Mouse (Mus musculus): ENCODE measurements at regions not wholly inside any gene's neighbourhood (a gene's known extent, or its start where the extent isn't known, plus 50 kb on each side); places are given as distances from the start of the nearest gene placed in this dataset.

- DNase-seq (ENCODE audit: low spot score in 2 of 2), result no peak
- intact Hi-C loops (cut with DNase I), result loop anchor here (10.0 kb wide), 1 partner anchor 141 kb away; no protein-coding TSS in a partner anchor
Measured at GRCm38 (mm10) chr17:75775518-75775917, 223.8 kb upstream of the Fam98a start.

GRCm38 (mm10) chr17:75772861-75773260 is 221.1 kb upstream of the Fam98a start:
- no peak for DNase-seq (ENCODE audit: low spot score in 2 of 2)
- intact Hi-C loops (cut with DNase I), result loop anchor here (10.0 kb wide), 1 partner anchor 138 kb away; no protein-coding TSS in a partner anchor

- no peak for DNase-seq (ENCODE audit: low spot score in 2 of 2)
- intact Hi-C loops (cut with DNase I), result no loop called here
Measured at GRCm38 (mm10) chr17:75768654-75769053, 216.9 kb upstream of the Fam98a start.

GRCm38 (mm10) chr17:75763391-75763790 is 211.6 kb upstream of the Fam98a start:
- intact Hi-C loops (cut with DNase I), result no loop called here
- DNase-seq (ENCODE audit: low spot score in 2 of 2), result peak; percentile 38 to 45

- DNase-seq (ENCODE audit: low spot score in 2 of 2), result no peak
- intact Hi-C loops (cut with DNase I), result no loop called here
Measured at GRCm38 (mm10) chr17:75756487-75756886, 204.7 kb upstream of the Fam98a start.

- no peak for DNase-seq (ENCODE audit: low spot score in 2 of 2)
- intact Hi-C loops (cut with DNase I), result no loop called here
Measured at GRCm38 (mm10) chr17:75716458-75716857, 164.7 kb upstream of the Fam98a start.

GRCm38 (mm10) chr17:75714578-75714977 is 162.8 kb upstream of the Fam98a start:
- DNase-seq (ENCODE audit: low spot score in 2 of 2), result no peak
- intact Hi-C loops (cut with DNase I), result no loop called here

GRCm38 (mm10) chr17:75714059-75714458 is 162.3 kb upstream of the Fam98a start:
- intact Hi-C loops (cut with DNase I), result no loop called here

GRCm38 (mm10) chr17:75707687-75708086 is 155.9 kb upstream of the Fam98a start:
- DNase-seq (ENCODE audit: low spot score in 2 of 2), result no peak
- intact Hi-C loops (cut with DNase I), result no loop called here

More at GRCm38 (mm10) chr17:75714059-75714458, 162.3 kb upstream of the Fam98a start:
- DNase-seq (ENCODE audit: low spot score in 2 of 2), result no peak

GRCm38 (mm10) chr17:75705357-75705756 is 153.6 kb upstream of the Fam98a start:
- DNase-seq (ENCODE audit: low spot score in 2 of 2), result no peak
- intact Hi-C loops (cut with DNase I), result no loop called here

- intact Hi-C loops (cut with DNase I), result no loop called here
- no peak for DNase-seq (ENCODE audit: low spot score in 2 of 2)
Measured at GRCm38 (mm10) chr17:75703865-75704264, 152.1 kb upstream of the Fam98a start.

- no peak for DNase-seq (ENCODE audit: low spot score in 2 of 2)
- intact Hi-C loops (cut with DNase I), result no loop called here
Measured at GRCm38 (mm10) chr17:75696729-75697103, 145.0 kb upstream of the Fam98a start.

- intact Hi-C loops (cut with DNase I), result no loop called here
Measured at GRCm38 (mm10) chr17:75696103-75696728, 144.5 kb upstream of the Fam98a start.

GRCm38 (mm10) chr17:75685927-75686326 is 134.2 kb upstream of the Fam98a start:
- intact Hi-C loops (cut with DNase I), result no loop called here

More at GRCm38 (mm10) chr17:75696103-75696728, 144.5 kb upstream of the Fam98a start:
- DNase-seq (ENCODE audit: low spot score in 2 of 2), result no peak

GRCm38 (mm10) chr17:75646982-75647381 is 95.2 kb upstream of the Fam98a start:
- DNase-seq (ENCODE audit: low spot score in 2 of 2), result no peak
- intact Hi-C loops (cut with DNase I), result no loop called here

More at GRCm38 (mm10) chr17:75685927-75686326, 134.2 kb upstream of the Fam98a start:
- no peak for DNase-seq (ENCODE audit: low spot score in 2 of 2)

- intact Hi-C loops (cut with DNase I), result no loop called here
- no peak for DNase-seq (ENCODE audit: low spot score in 2 of 2)
Measured at GRCm38 (mm10) chr17:75644698-75645097, 93.0 kb upstream of the Fam98a start.

- DNase-seq (ENCODE audit: low spot score in 2 of 2), result no peak
- intact Hi-C loops (cut with DNase I), result no loop called here
Measured at GRCm38 (mm10) chr17:75642311-75642710, 90.6 kb upstream of the Fam98a start.

- intact Hi-C loops (cut with DNase I), result no loop called here
- DNase-seq (ENCODE audit: low spot score in 2 of 2), result no peak
Measured at GRCm38 (mm10) chr17:75641010-75641498, 89.3 kb upstream of the Fam98a start.

- intact Hi-C loops (cut with DNase I), result no loop called here
- DNase-seq (ENCODE audit: low spot score in 2 of 2), result no peak
Measured at GRCm38 (mm10) chr17:75640575-75640974, 88.8 kb upstream of the Fam98a start.

GRCm38 (mm10) chr17:75629857-75630256 is 78.1 kb upstream of the Fam98a start:
- DNase-seq (ENCODE audit: low spot score in 2 of 2), result no peak
- intact Hi-C loops (cut with DNase I), result loop anchor here (10.0 kb wide), 2 partner anchors 145 to 285 kb away; no protein-coding TSS in a partner anchor

GRCm38 (mm10) chr17:75619472-75619871 is 67.7 kb upstream of the Fam98a start:
- no peak for DNase-seq (ENCODE audit: low spot score in 2 of 2)

More at GRCm38 (mm10) chr17:75619472-75619871, 67.7 kb upstream of the Fam98a start:
- intact Hi-C loops (cut with DNase I), result no loop called here

Data from left cerebral cortex, postnatal 36 days (tissue).